Mouse (Mus musculus) heart, postnatal 36 days (tissue): ENCODE results near the gene Fam213a. TPM values are rescaled to one million over a fixed set of nuclear protein-coding genes. Genes with fewer than 3 reads are reported as not detected.

Source experiments
- DNase-seq, 2 experiments: peaks; one replicate each; pipeline ENCODE4 v3.0.0; 2021 to 2022
- intact Hi-C: fragments of 180-260 bp; cut with DNase I; formaldehyde crosslinking; loops from one replicate; pipeline ENCODE4 v1.15.1; 2025
- total RNA-seq, 2 experiments: library from RNA; stranded (reverse); gene quantifications; 2 replicates each; pipeline ENCODE4 v1.2.3; 2021

Fam213a gene
- total RNA-seq, 2 experiments from 2014 or later, result 18.9 to 20.1 TPM

GRCm38 (mm10) chr14:40964881-40965280 is 48.7 kb downstream of the Fam213a start:
- intact Hi-C loops, result no loop called here
- no peak for DNase-seq

- intact Hi-C loops, result no loop called here
- DNase-seq, result no peak
Measured at GRCm38 (mm10) chr14:40964214-40964610, 49.4 kb downstream of the Fam213a start.

- intact Hi-C loops, result no loop called here
- DNase-seq, result no peak
Measured at GRCm38 (mm10) chr14:40963501-40964213, 49.9 kb downstream of the Fam213a start.

GRCm38 (mm10) chr14:40962365-40963290 is 51.0 kb downstream of the Fam213a start:
- no peak for DNase-seq
- intact Hi-C loops, result no loop called here

GRCm38 (mm10) chr14:40960237-40960636 is 53.4 kb downstream of the Fam213a start:
- no peak for DNase-seq
- intact Hi-C loops, result no loop called here

GRCm38 (mm10) chr14:40959586-40959985 is 54.0 kb downstream of the Fam213a start:
- intact Hi-C loops, result no loop called here
- DNase-seq, result no peak

- peak in 1 of 2 experiments; percentile 35 for DNase-seq
Measured at GRCm38 (mm10) chr14:40958986-40959381, 54.6 kb downstream of the Fam213a start.

GRCm38 (mm10) chr14:40958083-40958985 is 55.3 kb downstream of the Fam213a start:
- DNase-seq, result peak; percentile 41 to 58
- intact Hi-C loops, result no loop called here

More at GRCm38 (mm10) chr14:40958986-40959381, 54.6 kb downstream of the Fam213a start:
- intact Hi-C loops, result no loop called here

GRCm38 (mm10) chr14:40957607-40958006 is 56.0 kb downstream of the Fam213a start:
- no peak for DNase-seq
- intact Hi-C loops, result no loop called here

- peak; percentile 41 to 57 for DNase-seq
- intact Hi-C loops, result no loop called here
Measured at GRCm38 (mm10) chr14:40956252-40957146, 57.1 kb downstream of the Fam213a start.

- peak; percentile 30 to 50 for DNase-seq
- intact Hi-C loops, result no loop called here
Measured at GRCm38 (mm10) chr14:40955596-40956251, 57.9 kb downstream of the Fam213a start.

- intact Hi-C loops, result no loop called here
- no peak for DNase-seq
Measured at GRCm38 (mm10) chr14:40955146-40955545, 58.4 kb downstream of the Fam213a start.

GRCm38 (mm10) chr14:40953381-40953780 is 60.2 kb downstream of the Fam213a start:
- DNase-seq, result no peak

GRCm38 (mm10) chr14:40952715-40953114 is 60.9 kb downstream of the Fam213a start:
- no peak for DNase-seq
- intact Hi-C loops, result loop anchor here (2.0 kb wide), 1 partner anchor 18 kb away; no protein-coding TSS in a partner anchor

More at GRCm38 (mm10) chr14:40953381-40953780, 60.2 kb downstream of the Fam213a start:
- intact Hi-C loops, result loop anchor here (2.0 kb wide), 1 partner anchor 19 kb away; no protein-coding TSS in a partner anchor

GRCm38 (mm10) chr14:40952301-40952700 is 61.3 kb downstream of the Fam213a start:
- DNase-seq, result no peak
- intact Hi-C loops, result loop anchor here (2.0 kb wide), 1 partner anchor 18 kb away; no protein-coding TSS in a partner anchor

GRCm38 (mm10) chr14:40949730-40950614 is 63.6 kb downstream of the Fam213a start:
- intact Hi-C loops, result no loop called here
- no peak for DNase-seq

GRCm38 (mm10) chr14:40949047-40949446 is 64.5 kb downstream of the Fam213a start:
- intact Hi-C loops, result no loop called here
- no peak for DNase-seq

GRCm38 (mm10) chr14:40948522-40948921 is 65.1 kb downstream of the Fam213a start:
- no peak for DNase-seq
- intact Hi-C loops, result no loop called here
